Mouse (Mus musculus): Measurements from ENCODE around the gene Wscd1.

DNA sequence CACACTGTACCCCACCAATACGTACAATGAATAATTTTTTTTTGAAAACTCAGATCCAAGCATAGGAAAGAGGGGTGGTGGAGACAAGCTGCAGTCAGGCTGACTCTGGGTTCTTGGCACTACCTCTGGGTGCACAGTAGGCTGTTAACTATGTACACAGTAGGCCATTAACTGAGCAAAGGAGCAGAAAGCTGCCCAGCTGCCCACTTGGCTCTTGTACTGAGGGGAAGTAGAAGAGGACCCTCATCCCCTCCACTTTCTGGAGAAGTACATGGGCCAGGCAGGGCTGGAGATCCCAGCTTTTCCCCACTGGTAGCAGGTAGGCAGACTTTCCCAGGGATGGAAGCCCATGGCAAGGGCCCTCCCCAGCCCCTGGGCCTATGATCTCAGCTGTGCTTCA, 16.7 kb downstream of the Wscd1 start:
- no peak for TF ChIP-seq MAFK (IDR thresholded peaks at IDR 0.05; ENCODE audit: insufficient read depth, low read depth, low read length)
- no peak for TF ChIP-seq CHD2 (IDR thresholded peaks at IDR 0.05; ENCODE audit: low read depth, low read length)
- no peak for TF ChIP-seq ZC3H11A (IDR thresholded peaks at IDR 0.05; ENCODE audit: borderline replicate concordance, low read depth, low read length)
- no peak for TF ChIP-seq ZNF384 (IDR thresholded peaks at IDR 0.05; ENCODE audit: low read depth, low read length)
